Mouse (Mus musculus) hindlimb bud, embryonic 11.5 days (tissue): ENCODE measurements at regions not wholly inside any gene's neighbourhood (a gene's known extent, or its start where the extent isn't known, plus 50 kb on each side); places are given as distances from the start of the nearest gene placed in this dataset.
A peak's percentile ranks its signal among the peaks of the same experiment; 100 is the strongest.

Experiments
- DNase-seq: peaks from one replicate; pipeline ENCODE4 v3.0.0-alpha.2; 2012; ENCODE audit warnings: low read depth, low spot score; ENCODE audit errors: extremely low spot score

DNA sequence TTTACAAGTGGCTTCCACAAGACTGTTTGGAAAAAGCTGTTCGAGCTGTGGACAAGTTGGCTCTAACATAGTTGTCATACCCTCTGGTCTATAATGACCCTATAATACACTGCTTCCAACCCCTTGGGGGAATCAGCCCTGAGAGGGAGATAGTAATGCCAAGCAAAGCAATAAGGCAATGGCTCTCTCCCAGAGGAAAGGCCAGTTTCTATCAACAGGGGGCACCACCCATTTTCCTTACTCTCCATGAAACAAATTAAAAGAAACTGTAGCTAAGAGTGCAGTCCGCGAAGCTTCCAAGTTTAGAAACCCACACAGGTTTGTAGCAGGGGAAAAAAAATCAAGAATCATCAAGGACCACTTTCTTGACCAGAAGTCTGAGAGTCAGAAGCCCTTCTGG is 115.9 kb upstream of the Sstr4 start:
- DNase-seq, result no peak

DNA sequence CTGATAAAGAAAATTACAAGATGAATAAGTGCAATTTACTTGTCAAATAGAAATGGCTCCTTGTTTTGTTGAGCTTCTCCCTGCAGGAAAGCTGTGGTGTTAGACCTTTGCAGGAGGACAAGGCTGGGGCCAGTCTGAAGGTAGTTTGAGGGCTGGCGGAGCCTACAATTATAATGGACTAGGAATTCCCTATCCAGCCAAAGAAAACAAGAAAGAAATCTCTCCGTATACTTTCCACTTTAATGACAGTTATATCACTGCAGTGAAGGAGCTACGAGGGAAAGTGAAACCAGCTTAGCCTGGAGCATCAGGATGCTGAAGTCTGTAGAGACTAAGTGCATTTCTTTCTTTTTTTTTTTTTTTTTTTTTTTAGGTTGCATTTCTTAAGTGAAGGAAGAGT is 104.8 kb upstream of the Sstr4 start:
- DNase-seq, result no peak

DNA sequence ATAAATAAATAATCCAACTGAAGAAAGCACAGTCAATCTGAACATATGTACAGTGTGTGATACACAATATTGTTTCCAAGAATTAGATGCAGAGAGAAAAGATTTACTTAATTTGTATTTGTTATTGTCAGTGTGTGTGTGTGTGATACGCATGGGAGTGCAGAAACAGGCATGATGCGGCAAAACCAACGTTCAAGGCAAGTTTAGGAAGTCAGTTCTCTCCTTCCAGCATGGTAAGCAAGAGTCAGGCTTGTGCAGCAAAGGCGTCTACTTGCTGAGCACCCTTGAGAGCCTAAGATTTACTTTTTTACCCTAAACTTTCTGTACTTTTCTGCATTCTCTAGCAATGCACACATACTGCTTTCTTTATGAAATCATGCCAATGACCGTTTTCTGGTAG is 102.7 kb upstream of the Sstr4 start:
- DNase-seq, result no peak

DNA sequence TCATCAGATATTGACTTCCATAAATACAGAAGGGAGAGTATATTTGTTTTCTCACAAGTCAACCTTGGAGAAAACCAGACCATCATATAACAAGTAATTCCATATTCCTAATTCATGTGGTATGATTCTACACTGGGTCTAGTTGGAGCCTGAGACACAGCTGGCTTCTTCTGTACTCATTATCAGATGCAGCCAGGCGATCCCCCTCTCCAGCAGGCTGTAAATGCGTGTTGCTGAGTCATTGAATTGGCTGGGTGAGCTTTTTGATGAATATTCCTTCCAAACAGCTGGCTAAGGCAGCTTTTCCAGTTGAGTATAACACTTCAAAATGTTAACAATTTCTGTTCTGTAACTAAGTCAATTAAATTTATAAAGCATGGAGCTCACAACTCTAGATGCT is 102.2 kb upstream of the Sstr4 start:
- no peak for DNase-seq

DNA sequence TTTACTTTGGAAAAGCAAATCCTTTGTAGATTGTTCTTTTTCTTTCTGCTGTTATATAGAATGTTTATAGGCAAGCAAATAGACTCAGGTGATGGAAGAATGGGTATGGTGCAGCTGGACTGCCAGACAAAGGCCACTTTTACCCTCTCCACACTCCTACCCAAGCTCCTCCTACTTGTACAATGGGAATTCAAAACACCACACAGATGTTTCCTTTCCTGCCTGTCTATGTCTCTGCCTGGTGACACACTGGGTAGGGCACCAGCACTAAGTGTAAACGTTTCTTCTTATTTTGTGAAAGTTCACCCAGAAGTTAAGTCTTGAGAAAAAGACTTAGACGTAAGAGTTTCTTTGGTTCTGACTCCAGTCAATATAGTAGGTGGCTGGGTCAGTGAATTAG is 94.3 kb upstream of the Sstr4 start:
- no peak for DNase-seq

DNA sequence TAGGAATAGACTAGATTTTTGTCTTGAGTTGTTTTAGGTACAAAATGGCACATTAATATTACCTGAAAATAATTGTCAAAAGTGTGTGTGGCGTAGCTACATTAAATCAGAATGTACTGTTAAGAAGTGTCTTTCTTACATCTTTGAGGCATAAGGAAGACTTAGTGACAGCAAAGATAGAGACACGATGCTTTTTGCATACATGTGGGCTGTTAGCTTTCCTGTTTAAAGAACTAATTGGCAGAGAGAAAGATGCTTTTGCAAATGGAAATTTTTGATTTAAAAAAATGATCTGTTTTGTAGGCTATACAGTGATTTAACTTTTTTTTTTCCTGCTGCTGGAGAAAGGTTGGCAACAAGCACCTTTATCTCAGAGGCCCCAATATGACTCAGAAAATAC is 82.9 kb upstream of the Sstr4 start:
- no peak for DNase-seq

DNA sequence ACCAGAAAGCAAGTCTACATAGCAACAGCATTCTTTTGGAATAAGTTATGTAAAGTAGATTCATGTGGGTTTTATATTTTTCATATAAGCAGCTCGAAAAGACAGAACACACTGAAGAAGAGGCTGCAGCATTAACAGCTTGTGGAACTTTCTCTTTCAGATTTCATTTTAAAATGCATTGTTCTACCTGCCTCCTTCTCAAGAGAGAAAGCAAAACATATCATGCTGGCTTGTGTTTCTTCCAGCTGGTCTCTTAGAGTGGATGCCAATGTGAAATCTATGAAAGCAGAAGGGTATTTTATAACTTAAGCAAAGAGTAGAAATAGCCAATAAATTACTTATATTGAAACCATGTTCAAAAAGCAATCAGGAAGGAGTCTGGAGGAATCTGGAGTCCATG is 74.2 kb upstream of the Sstr4 start:
- no peak for DNase-seq

DNA sequence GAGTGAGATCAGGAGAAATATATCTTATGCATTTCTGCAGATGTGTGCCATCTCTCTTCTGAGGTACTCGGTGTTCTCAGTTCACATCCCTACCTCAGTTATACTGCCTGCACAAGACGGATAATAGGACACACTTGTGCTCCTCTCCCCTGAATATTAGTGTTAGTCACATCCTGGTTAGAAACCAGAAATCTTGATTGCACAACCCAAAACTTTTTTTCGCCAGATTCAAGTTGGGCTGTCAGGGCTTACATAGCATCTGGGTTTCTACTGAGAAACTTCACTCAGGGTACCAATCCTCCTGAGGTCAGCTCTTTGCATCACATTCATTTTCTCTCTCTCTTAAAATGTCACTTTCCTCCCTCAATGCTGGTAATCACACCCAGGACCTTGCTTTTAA is 69.8 kb upstream of the Sstr4 start:
- DNase-seq, result no peak

DNA sequence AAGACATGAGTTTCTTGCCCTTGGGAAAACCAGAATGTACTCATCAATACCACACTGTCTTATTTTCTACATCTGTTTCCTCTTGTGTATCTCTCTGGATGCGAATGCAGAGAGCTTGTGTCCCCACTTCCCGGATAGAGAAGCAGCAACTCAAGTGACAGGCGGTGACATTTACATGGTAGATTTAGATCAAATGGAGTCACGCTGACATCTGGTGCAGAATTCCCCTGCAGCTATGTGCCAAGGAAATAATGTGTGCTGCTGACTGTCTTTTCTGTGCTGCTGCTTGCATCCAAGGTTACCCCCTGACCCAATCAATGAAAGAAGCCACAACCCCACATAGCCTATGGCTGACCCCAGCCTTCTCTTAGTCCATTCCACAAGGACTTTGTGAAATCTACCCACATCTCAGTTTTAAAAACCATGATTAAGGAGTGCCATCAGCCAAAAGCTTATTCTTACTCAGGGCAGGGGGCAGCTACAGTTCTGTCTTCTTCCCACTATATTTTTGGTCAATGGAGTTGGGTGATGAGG is 69.2 kb upstream of the Sstr4 start:
- no peak for DNase-seq

DNA sequence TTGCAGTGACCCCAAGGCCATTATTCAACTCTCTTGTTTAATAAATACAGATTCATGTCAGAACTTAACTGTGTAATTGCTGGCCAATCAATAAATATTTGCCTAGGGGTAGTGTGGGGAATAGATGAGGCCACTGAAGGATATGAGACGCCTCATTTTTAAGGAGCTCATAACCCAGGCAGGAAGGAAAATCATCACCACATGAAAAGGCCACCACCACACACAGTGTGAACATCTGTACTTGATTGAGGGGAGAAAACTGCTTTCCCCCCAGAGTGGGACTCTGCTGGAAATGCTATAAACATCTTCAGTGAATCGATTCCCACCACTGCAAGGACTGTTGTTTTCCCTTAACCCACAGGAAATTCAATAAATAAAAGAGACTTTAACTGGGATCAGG is 68.7 kb upstream of the Sstr4 start:
- DNase-seq, result peak; percentile 60

DNA sequence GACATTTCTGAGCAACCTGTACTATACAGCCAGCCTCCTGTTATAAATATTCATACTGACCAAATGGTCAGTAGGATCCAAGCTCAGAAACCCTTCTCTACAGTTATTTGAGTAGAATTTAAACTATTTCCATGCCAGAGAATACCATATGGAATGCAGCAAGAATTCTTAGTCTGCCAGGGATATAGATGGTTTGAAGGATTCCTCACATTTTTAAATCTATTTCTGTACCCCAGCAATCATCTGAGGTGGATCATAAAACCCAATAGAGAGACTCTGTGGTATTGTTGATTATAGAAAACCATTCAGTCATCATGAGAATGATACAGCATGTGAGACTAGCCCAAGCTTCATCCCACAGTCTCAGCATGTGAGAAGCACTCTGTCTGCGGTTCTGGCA is 67.6 kb upstream of the Sstr4 start:
- DNase-seq, result no peak

DNA sequence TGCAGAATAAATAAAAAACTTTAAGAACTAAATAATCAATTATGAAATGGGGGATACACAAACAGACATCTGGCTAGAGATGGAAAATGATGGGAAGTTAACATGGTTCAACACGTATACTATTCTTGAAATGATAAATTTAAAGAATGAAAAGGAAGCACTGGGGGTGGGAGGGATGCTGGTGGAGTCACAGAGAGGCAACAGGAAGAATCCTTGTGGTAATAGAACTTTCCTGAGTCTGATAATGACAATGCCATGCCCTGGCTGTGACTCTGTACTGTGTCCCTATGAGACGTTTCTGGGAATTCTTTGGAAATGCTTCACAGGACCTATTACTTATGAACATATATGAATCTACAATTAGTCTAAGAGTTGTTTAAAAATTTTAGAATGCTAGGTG is 64.8 kb upstream of the Sstr4 start:
- DNase-seq, result no peak

DNA sequence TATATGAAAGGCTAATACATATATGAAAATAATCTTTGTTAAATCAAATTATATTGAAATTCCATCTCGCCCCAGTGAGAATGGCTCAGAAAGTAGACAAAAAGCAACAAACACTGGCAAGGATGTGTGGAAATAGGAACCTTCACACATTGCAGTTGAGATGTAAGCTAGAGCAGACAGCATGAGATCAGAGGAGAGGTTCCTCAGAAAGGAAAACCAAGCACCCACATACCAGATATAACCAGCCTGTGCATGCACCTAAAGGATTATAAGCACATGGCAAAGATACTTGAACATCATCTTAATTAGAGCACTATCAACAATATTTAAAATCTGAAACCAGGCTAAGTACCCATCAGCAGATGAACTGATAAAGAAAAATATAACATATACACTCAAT is 60.6 kb upstream of the Sstr4 start:
- DNase-seq, result no peak

DNA sequence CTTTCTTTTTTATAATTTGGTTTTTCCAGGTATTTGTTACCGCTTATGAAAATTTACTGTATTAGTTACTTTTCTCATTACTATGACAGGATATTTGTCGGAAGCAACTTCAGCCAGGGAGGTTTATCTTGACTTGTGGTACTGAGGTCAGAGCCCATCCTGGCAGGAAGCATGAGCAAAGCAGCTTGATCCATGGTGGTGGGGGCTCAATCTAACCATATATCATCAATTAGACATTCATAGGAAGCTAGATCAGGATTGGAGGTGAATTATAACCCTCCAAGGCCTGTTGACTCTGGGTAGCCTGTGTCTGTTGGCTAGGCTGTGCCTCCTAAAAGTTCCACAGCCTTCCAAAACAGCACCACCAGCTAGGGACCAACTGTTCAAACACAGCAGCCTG is 58.5 kb upstream of the Sstr4 start:
- DNase-seq, result no peak

DNA sequence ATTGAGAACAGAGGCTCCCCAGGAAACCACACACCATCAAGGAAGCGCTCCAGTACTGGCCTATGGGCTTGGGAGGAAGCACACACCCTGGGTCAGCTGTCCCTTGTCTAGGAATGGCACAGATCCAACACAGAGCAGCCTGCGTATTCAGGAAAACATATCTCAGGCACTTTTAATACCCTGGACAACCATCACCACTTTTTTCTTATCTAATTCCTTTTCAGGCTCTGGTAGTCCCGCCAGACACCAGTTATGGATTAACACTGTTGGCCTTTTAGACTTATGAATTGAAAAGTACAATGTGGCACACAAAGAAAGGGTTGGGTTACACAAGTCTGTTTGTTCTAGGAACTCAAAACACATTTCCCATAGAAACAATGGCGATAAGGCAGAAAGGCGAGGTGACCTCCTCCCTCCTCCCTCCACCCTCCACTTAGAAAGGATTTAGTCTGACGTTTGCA is 56.8 kb upstream of the Sstr4 start:
- no peak for DNase-seq

DNA sequence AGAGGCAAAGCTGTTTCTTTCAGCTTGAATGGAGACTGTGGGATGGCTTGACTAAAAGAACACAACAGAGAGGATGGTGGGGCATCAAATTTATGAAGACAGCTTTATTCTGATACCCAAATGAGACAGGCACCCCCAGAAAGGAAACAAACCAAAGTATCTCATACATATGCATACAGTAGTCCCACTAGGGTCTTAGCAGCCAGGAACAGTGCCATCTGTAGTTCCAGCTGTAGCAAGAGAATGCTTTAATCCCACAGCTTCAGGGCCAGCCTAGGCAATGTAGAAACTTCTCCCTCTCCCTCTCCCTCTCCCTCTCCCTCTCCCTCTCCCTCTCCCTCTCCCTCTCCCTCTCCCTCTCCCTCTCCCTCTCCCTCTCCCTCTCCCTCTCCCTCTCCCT is 56.2 kb upstream of the Sstr4 start:
- DNase-seq, result no peak

DNA sequence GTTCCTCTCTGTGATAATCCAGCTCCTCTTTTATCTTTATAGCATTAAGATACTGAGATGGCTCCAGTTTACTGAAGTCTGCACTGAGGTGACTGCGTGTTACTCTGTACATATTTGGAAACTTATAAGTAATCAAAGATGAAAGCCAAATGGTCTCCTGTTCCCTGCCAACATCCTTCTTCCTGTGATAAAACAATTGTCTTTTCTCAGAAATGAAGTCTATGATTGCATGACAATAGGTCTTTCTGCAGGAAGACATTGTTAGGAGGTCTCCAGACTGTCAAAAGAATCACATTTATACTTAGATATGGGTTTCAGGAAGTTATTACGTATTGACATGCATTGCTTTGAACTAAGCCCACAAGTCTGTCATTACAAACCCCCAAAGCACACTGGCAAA is 51.0 kb upstream of the Sstr4 start:
- DNase-seq, result no peak
